Mouse (Mus musculus): Measurements from ENCODE around the gene Cdyl.

- no peak for TF ChIP-seq EP300 (IDR thresholded peaks at IDR 0.05; ENCODE audit: low read depth)
- TF ChIP-seq CTCF (IDR thresholded peaks at IDR 0.05; ENCODE audit: low read depth) = no peak
Observed at GRCm38 (mm10) chr13:35689560-35689959, 29.9 kb downstream of the Cdyl start.
